Mouse (Mus musculus) layer of hippocampus, adult 18-20 months (tissue): ENCODE measurements around the gene Pou6f1. TPM values are rescaled to one million over a fixed set of nuclear protein-coding genes. Genes with fewer than 3 reads are reported as not detected.

Source experiments
- microRNA-seq, 2 experiments: library from miRNA; unstranded; fragments of <30 nt; microRNA quantifications; one replicate each; pipeline ENCODE4 v1.2.0; 2021
- total RNA-seq, 2 experiments: library from RNA; stranded (reverse); gene quantifications; 2 replicates each; pipeline ENCODE4 v1.2.3; 2021

Gene Pou6f1
- total RNA-seq, 2 experiments from 2014 or later = 98.2 to 104 TPM

Small RNAs within 50 kb of the gene (microRNA-seq; reads per million reads assigned to microRNA genes)
- 0 reads per million in 2 experiments for gene Mir6961

Other genes starting within 250 kb of the Pou6f1 start
- not detected for gene Methig1, start 246.8 kb downstream of the Pou6f1 start, total RNA-seq
- gene Mettl7a2, start 246.8 kb downstream of the Pou6f1 start, total RNA-seq = under 1 TPM; 0.58 to 0.77 TPM
- gene Higd1c, start 235.4 kb downstream of the Pou6f1 start, total RNA-seq = not detected
- gene Gm5475, start 177.8 kb downstream of the Pou6f1 start, total RNA-seq = not detected
- 10 to 100 TPM; 55.4 to 58.7 TPM for gene Slc11a2, start 174.9 kb downstream of the Pou6f1 start, total RNA-seq
- gene Letmd1, start 131.0 kb downstream of the Pou6f1 start, total RNA-seq = 10 to 100 TPM; 58.4 to 61.4 TPM
- gene Csrnp2, start 104.5 kb downstream of the Pou6f1 start, total RNA-seq = 10 to 100 TPM; 26.0 to 26.2 TPM
- 10 to 100 TPM; 29.9 to 32.9 TPM for gene Tfcp2, start 48.0 kb downstream of the Pou6f1 start, total RNA-seq
- gene Dazap2, start 15.4 kb upstream of the Pou6f1 start, total RNA-seq = 100 to 1,000 TPM; 116 to 119 TPM
- gene Smagp, start 37.0 kb upstream of the Pou6f1 start, total RNA-seq = 1 to 10 TPM; 1.4 to 1.9 TPM
- gene Bin2, start 69.6 kb upstream of the Pou6f1 start, total RNA-seq = 1 to 10 TPM; 5.4 to 5.7 TPM
- 1 to 10 TPM; 1.7 to 2.1 TPM for gene Cela1, start 87.9 kb upstream of the Pou6f1 start, total RNA-seq
- gene Galnt6, start 129.4 kb upstream of the Pou6f1 start, total RNA-seq = 10 to 100 TPM in 1 of 2 experiments, 1 to 10 TPM in 1; 8.9 to 11.4 TPM
- gene Slc4a8, start 161.8 kb upstream of the Pou6f1 start, total RNA-seq = 10 to 100 TPM; 74.4 to 77.9 TPM